Mouse (Mus musculus) midbrain, embryonic 15.5 days (tissue): ENCODE data around the gene Ccdc22. TPM values are rescaled to one million over a fixed set of nuclear protein-coding genes. Genes with fewer than 3 reads are reported as not detected.
A peak's percentile ranks its signal among the peaks of the same experiment; 100 is the strongest.

Source experiments
- ATAC-seq: fragments of 200-750 bp; cut with Nextera tagmentation; replicated peaks from 2 replicates; pipeline ENCODE4 v1.8.0; 2017; ENCODE audit warnings: moderate TSS enrichment
- H3K27ac ChIP-seq: fragments of 300-500 bp; sonication (generic); 2 replicates; pipeline ENCODE4 v1.5.1; 2015; ENCODE audit warnings: mild to moderate bottlenecking, inconsistent platforms
- H3K27me3 ChIP-seq: fragments of 300-500 bp; sonication (generic); replicated peaks from 2 replicates; pipeline ENCODE4 v1.6.1; 2015; ENCODE audit warnings: inconsistent platforms
- H3K36me3 ChIP-seq: fragments of 300-500 bp; sonication (generic); replicated peaks from 2 replicates; pipeline ENCODE4 v1.6.1; 2015; ENCODE audit warnings: inconsistent platforms
- H3K4me1 ChIP-seq: fragments of 300-500 bp; sonication (generic); 2 replicates; pipeline ENCODE4 v1.6.1; 2015; ENCODE audit warnings: inconsistent platforms
- H3K4me2 ChIP-seq: fragments of 300-500 bp; sonication (generic); 2 replicates; pipeline ENCODE4 v1.6.1; 2015; ENCODE audit warnings: inconsistent platforms, mild to moderate bottlenecking, moderate library complexity
- H3K4me3 ChIP-seq: fragments of 300-500 bp; sonication (generic); 2 replicates; pipeline ENCODE4 v1.5.1; 2015; ENCODE audit warnings: mild to moderate bottlenecking, inconsistent platforms
- H3K9ac ChIP-seq: fragments of 300-500 bp; sonication (generic); 2 replicates; pipeline ENCODE4 v1.6.1; 2015; ENCODE audit warnings: mild to moderate bottlenecking, inconsistent platforms
- H3K9me3 ChIP-seq: fragments of 300-500 bp; sonication (generic); 2 replicates; pipeline ENCODE4 v1.6.1; 2016; ENCODE audit warnings: inconsistent platforms
- WGBS: fragments of 180-500 bp; shearing (Covaris S2); methylation state at CpG from one replicate; pipeline ENCODE4 v1.1.7; 2015; ENCODE audit warnings: mixed read lengths; 5-methylcytosine and 5-hydroxymethylcytosine counted together
- polyA plus RNA-seq: library from polyadenylated mRNA; unstranded; fragments of >200 nt; fragmentation: Nextera tagmentation; extraction: Ambion mirVana; gene quantifications from 2 replicates; pipeline ENCODE4 v1.2.1, GENCODE M21; 2015

Ccdc22 gene
- 33.0 and 34.4 TPM in 2 replicates for polyA plus RNA-seq

DNA sequence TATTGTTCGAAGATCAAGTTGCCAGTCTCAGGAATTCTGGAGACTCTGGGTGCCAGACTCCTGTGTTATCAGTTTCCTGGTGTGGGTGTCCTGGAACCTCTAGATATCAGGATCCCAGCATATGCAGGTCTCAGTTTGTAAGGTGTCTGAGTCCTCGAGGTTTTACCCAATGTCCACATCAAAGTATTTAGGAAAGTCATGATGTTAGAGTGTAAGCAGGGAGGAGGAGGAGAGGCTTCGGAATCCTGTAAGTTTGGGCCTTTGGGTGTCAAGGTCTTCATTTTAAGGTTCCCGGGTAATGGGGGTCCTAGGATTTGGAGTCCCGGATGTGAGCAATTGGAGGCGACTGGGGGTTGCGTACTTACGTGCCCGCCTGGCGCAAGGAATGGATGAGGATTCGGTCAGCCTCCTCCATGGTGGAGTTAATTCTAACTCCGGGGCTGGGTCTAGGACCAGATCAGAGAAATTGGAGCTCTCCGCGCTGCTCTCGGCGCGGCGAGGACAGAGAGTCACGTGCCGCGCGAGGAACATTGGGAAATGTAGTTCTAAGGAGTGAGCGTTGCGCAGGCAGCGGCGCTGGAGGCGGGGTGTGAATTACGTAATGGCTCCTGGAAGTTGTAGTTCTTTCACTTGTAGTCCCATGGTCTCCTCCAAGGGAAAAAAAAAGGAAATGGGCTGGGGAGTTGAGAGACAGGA lies at the start of gene Ccdc22:
Gene Ccdc22 (minus strand): TSS at position 639 of the 696 bp plus-strand sequence.
- WGBS, result 22% methylated on average over 28 of the region's 28 CpGs
- no peaks in the 10 kb centered on the region for H3K27me3 ChIP-seq
- H3K4me2 ChIP-seq, result peak within 1 kb of the TSS; percentile 50
- peak within 1 kb of the TSS; percentile 50 for H3K4me3 ChIP-seq
- no peaks in the 10 kb centered on the region for H3K9me3 ChIP-seq
- peak within 1 kb of the TSS; percentile 46 for H3K9ac ChIP-seq
- peak within 1 kb of the TSS; percentile 76 for H3K27ac ChIP-seq
- H3K36me3 ChIP-seq, result no peaks in the 10 kb centered on the region
- ATAC-seq, result peak; percentile 91
- H3K4me1 ChIP-seq, result peaks cover 13% of the 10 kb centered on the region; the same call in 1 of the 2 replicates

DNA sequence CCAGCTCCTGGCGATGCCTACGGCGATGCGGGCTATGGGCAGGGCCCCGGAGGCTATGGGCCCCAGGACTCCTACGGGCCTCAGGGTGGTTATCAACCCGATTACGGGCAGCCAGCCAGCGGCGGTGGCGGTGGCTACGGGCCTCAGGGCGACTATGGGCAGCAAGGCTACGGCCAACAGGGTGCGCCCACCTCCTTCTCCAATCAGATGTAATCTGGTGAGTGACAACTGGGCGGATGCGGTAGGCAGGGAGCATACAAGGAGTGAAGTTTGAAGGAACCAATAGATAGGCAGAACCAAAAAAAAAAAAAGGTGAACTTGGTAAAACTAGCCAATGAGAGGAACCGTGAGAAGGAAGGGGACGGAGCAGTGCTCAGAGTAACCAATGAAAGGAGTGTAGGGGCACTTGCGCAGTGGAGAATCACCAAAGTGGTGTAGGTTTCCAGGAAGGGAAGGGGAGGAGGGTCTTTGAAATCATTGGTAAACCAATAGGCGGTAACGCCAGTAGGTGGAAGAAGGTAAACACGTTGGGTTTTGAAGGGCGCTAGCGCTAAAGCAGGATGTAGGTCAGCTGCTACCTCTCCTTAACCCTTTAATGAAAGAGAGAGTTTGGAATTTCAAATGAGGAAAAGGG lies 43.5 kb upstream of the Ccdc22 start:
- H3K36me3 ChIP-seq, result no peaks in the 10 kb centered on the region
- peak overlapping the region; percentile 53 for H3K4me2 ChIP-seq
- H3K9me3 ChIP-seq, result no peaks in the 10 kb centered on the region
- H3K9ac ChIP-seq, result no peak overlapping the region; the same call in 1 of the 2 replicates
- peak overlapping the region; percentile 78 for H3K27ac ChIP-seq
- ATAC-seq, result peak; percentile 97
- WGBS, result 24% methylated on average over 25 of the region's 25 CpGs
- H3K27me3 ChIP-seq, result no peaks in the 10 kb centered on the region
- H3K4me1 ChIP-seq, result peaks cover 6% of the 10 kb centered on the region; the same call in 1 of the 2 replicates
- peak overlapping the region; percentile 33 for H3K4me3 ChIP-seq

DNA sequence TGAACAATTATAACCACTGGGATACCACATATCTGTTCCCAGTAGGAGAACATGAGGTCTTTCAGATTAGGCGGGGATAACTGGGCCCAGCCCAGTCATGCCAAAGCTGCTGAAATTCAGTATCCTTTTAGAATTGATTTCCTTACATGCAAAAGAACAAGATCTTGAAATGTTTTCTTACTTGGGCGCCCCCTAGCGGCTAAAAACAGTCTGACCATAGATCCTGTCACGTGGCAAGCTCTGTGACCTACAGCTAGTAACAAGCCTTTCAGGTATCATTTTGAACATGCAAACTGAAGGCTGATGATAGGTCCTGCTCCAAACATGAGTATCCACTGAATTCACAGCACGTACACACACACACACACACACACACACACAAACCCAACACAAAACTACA lies 40.0 kb upstream of the Ccdc22 start:
- H3K9ac ChIP-seq, result no peak overlapping the region
- no peak overlapping the region for H3K4me3 ChIP-seq
- no peaks in the 10 kb centered on the region for H3K9me3 ChIP-seq
- WGBS, result 12% methylated on average over 5 of the region's 5 CpGs
- ATAC-seq, result no peak
- H3K4me2 ChIP-seq, result no peak overlapping the region
- H3K27me3 ChIP-seq, result no peaks in the 10 kb centered on the region
- H3K36me3 ChIP-seq, result no peaks in the 10 kb centered on the region
- no peak overlapping the region for H3K27ac ChIP-seq
- H3K4me1 ChIP-seq, result peaks cover 13% of the 10 kb centered on the region

DNA sequence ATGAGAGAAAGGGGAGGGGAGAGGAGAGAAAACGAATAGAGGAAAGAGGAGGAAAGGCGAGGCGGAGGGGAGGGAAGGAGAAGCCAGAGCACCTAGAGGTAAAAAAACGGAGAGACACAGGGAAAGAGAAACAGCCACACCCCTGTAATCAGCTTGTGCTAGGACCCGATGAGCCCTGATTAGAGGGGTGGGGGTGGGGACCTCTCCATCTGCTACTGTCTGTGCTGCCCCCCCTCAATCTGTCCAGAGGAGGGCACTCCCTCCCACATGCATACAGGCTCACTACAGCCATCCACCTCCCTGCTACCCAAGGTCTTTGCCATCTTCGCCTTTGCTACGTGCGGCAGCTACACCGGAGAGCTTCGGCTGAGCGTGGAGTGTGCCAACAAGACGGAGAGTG lies 35.5 kb upstream of the Ccdc22 start:
- ATAC-seq, result no peak
- WGBS, result 44% methylated on average over 12 of the region's 12 CpGs
- H3K4me2 ChIP-seq, result peak overlapping the region; percentile 71
- no peaks in the 10 kb centered on the region for H3K27me3 ChIP-seq
- no peak overlapping the region for H3K27ac ChIP-seq
- peaks cover 7% of the 10 kb centered on the region for H3K4me1 ChIP-seq
- H3K4me3 ChIP-seq, result peak overlapping the region; percentile 23
- H3K9me3 ChIP-seq, result no peaks in the 10 kb centered on the region
- no peak overlapping the region for H3K9ac ChIP-seq
- no peaks in the 10 kb centered on the region for H3K36me3 ChIP-seq

DNA sequence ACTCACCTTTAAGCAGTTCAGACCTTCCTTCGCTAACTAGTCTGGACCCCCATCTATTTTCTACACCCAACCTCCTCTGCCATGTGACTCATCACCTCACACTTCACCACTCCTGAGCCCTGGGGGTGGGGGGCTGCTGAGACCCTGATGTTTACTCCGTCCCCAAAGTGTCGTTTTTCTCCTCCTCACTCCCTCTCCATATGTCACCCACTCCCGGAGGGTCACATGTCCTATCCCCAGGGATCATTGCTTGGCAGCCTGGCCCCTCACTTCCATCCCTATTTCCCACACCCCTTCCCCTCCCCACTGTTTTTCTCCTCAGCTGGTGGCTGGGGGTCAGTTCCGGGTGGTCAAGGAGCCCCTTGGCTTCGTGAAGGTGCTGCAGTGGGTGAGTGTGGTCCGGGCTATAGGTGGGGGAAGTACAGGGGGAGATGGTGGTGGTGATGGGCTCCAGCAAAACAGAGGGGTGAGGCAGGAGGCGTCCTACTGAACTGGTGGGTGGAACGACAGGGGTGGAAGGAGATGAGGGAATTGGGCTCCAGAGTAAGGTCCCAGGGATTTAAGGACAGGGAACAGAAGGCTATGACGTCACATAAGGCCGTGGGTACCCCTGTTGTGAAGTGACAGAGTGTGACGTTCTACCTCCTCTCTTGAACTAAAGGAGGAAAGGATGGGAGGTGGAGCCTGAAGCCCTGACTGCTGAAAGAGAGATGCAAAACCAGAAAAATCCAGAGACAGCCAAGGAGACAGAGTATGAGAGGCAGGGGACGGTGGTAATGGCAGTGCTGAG lies 34.4 kb upstream of the Ccdc22 start:
- Histone ChIP-seq H3K9ac (peak overlapping the region; percentile 61), H3K27me3 (no peaks in the 10 kb centered on the region), H3K9me3 (no peaks in the 10 kb centered on the region), H3K36me3 (no peaks in the 10 kb centered on the region), H3K27ac (peak overlapping the region; percentile 86), H3K4me1 (peaks cover 7% of the 10 kb centered on the region), H3K4me2 (peak overlapping the region; percentile 71), H3K4me3 (peak overlapping the region; percentile 48)
- ATAC-seq, result peak; percentile 40
- 24% methylated on average over 13 of the region's 13 CpGs for WGBS

DNA sequence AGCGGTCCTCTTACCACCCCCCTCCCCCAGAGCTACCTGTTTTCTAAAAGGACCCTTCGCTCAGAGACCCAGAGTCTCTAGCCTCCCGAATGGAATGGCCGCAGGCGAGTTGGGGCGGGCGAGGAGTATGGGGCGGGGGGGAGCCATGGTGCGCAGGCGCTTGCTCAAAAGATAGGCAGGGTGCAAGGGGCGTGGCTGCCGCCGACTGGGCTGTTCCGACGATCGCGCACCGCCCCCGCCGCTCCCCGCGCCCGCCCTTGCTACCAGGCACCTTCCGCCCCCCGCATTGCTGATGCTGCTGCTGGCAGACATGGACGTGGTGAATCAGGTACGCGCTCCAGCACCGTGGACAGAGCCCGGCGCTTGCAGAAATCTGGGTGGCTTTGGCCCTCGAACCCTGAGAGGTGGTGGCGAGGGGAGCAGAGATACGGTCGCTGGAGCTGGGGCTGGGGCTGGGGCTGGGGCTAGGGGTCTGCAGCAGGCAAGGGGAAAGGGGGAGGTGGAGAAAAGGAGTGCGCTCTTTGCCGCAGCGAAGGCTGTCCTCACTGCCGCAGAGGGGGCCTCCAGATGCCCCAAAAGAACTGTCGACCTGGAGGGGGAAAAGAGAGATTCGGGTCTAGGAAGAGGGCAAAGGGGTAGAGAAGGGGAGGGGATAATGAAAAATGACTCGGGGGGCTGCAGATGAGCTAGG lies 33.2 kb upstream of the Ccdc22 start, which contains the start of gene Syp:
Gene Syp (plus strand): TSS at position 71 of the 691 bp plus-strand sequence.
- Histone ChIP-seq H3K4me3 (peak within 1 kb of the TSS; percentile 48), H3K9me3 (no peaks in the 10 kb centered on the region), H3K4me2 (peak within 1 kb of the TSS; percentile 71), H3K27me3 (no peaks in the 10 kb centered on the region), H3K27ac (peak within 1 kb of the TSS; percentile 86), H3K4me1 (peaks cover 7% of the 10 kb centered on the region), H3K9ac (peak within 1 kb of the TSS; percentile 61), H3K36me3 (no peaks in the 10 kb centered on the region)
- peak; percentile 87 for ATAC-seq
- WGBS, result 23% methylated on average over 37 of the region's 42 CpGs

DNA sequence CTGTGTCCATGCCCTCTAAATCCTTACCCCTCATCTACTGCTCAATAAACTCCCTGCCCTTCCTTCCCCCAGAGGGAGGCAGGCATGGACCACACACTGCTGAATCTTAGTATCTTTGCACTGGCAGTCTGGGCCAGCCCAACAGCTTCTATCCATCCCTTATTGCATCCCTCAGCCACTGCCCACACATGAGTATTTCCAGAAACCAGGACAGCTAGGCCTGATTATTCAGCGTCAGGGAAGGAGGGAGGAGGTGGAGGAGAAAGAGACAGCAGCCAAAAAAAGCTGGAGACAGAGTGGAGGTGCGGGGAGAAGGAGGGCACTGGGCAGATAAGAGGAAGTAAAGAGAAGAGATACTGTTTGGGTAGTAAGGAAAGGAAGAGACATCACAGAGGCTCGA lies 29.8 kb upstream of the Ccdc22 start:
- no peaks in the 10 kb centered on the region for H3K27me3 ChIP-seq
- H3K27ac ChIP-seq, result no peak overlapping the region
- H3K4me3 ChIP-seq, result no peak overlapping the region
- 75% methylated on average over 3 of the region's 3 CpGs for WGBS
- H3K9ac ChIP-seq, result no peak overlapping the region
- ATAC-seq, result no peak
- no peaks in the 10 kb centered on the region for H3K4me1 ChIP-seq
- H3K36me3 ChIP-seq, result no peaks in the 10 kb centered on the region
- no peak overlapping the region for H3K4me2 ChIP-seq
- no peaks in the 10 kb centered on the region for H3K9me3 ChIP-seq

DNA sequence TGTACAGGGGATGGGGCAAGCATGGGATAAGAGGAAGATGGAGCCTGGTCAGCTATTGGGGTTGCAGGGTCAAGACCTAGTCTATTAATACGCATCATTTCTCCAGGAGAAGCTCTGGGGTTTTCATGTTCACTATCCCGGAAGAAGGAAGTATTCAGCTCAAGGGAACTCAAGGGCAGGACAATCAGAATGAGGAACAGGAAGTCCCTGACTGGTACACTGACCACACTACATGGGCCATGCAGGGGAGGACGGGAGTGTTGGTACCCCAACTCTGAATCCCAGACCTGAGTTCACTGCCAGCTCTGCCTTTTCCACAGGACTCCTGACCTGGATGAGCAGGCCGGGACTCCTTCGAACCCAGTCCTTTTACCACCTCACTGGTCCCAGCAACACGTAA lies 27.2 kb upstream of the Ccdc22 start:
- Histone ChIP-seq H3K36me3 (no peaks in the 10 kb centered on the region), H3K9me3 (no peaks in the 10 kb centered on the region), H3K4me3 (no peak overlapping the region), H3K27me3 (no peaks in the 10 kb centered on the region), H3K27ac (no peak overlapping the region), H3K9ac (no peak overlapping the region), H3K4me2 (no peak overlapping the region), H3K4me1 (no peaks in the 10 kb centered on the region)
- ATAC-seq, result no peak
- WGBS, result 91% methylated on average over 6 of the region's 6 CpGs

DNA sequence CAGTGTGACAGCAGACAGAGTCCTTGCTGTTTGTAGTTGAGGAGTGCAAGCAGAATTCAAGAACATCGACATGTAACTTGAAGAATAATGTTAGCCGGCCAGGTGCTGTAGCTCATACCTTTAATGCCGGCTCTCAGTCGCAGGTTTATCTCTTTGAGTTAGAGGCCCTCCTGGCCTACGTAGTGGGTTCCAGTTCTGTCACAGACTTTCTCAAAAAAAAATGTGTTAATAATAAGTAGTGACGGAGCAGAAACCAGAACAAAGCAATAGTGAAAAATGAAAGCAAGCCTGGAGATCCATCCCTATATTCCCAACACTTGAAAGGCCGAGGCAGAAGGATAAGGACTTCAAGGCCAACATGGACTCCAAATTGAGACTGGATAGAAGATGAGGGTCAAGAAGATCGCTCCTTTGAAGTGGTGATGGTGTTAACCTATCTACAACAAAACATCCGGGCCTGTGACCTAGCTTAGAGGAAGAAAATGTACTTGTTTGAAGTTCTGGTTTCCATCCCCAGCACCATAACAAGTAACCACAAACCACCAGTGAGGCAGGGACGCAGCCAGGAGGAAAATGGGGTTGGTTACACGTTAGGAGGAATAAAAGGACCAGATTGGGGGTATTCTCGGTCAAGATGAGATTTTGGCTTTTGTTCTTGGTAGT lies 12.7 kb upstream of the Ccdc22 start:
- H3K4me3 ChIP-seq, result no peak overlapping the region
- no peaks in the 10 kb centered on the region for H3K36me3 ChIP-seq
- H3K4me1 ChIP-seq, result no peaks in the 10 kb centered on the region
- H3K4me2 ChIP-seq, result no peak overlapping the region
- no peak overlapping the region for H3K27ac ChIP-seq
- no peaks in the 10 kb centered on the region for H3K9me3 ChIP-seq
- H3K9ac ChIP-seq, result no peak overlapping the region
- no peaks in the 10 kb centered on the region for H3K27me3 ChIP-seq
- 79% methylated on average over 12 of the region's 12 CpGs for WGBS
- no peak for ATAC-seq

DNA sequence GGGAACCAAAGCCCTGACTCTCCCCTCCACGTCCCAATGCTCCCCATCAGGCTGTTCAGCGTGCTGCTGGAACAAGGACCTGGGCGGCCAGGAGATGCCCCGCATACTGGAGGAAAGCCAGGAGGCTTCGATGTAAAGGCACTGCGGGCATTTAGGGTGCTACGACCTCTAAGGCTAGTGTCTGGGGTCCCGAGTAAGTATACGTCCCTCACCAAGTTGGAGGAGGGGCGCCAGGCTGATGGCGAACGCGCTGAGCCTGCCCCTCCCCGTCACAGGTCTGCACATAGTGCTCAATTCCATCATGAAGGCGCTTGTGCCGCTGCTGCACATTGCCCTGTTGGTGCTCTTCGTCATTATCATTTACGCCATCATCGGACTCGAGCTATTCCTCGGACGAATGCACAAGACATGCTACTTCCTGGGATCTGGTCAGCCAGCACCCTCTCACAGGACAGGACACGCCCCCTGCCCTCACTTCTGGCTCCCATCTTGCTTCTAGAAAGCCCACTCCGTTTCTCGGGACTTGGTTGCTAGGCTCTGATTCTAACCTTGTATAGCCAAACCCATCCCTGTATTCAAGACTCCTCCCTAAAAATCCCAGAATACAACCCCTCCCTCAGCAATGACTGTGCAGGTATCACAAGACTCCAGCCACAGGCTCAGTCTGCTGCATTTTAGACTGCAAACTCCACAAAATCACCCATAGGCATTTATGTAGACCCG lies 5.4 kb upstream of the Ccdc22 start:
- Histone ChIP-seq H3K27ac (peak overlapping the region; percentile 68), H3K4me3 (peak overlapping the region; percentile 44), H3K36me3 (no peaks in the 10 kb centered on the region), H3K4me2 (peak overlapping the region; percentile 71), H3K4me1 (peaks cover 2% of the 10 kb centered on the region; the same call in 1 of the 2 replicates), H3K9me3 (no peaks in the 10 kb centered on the region), H3K27me3 (no peaks in the 10 kb centered on the region), H3K9ac (peak overlapping the region; percentile 48)
- WGBS, result 27% methylated on average over 26 of the region's 26 CpGs
- peak; percentile 80 for ATAC-seq

DNA sequence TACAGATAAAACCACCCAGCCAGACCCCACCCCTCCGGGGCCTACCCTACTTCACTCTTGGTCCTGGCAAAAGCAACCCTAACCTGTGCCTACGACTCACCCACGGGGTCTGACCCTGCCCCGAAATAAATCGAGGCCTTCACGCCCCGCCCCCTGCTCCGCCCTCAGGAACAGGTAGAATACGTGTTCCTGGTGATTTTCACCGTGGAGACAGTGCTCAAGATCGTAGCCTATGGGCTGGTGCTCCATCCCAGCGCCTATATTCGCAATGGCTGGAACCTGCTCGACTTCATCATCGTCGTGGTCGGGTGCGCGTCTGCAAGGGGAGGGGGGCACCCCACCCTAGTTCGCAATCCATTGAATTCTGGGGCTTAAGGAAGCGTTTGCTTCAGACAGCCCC lies 4.7 kb upstream of the Ccdc22 start:
- Histone ChIP-seq H3K27ac (peak overlapping the region; percentile 68; the same call in 1 of the 2 replicates), H3K4me2 (peak overlapping the region; percentile 71), H3K27me3 (no peaks in the 10 kb centered on the region), H3K9me3 (no peaks in the 10 kb centered on the region), H3K9ac (peak overlapping the region; percentile 48), H3K4me1 (peaks cover 2% of the 10 kb centered on the region; the same call in 1 of the 2 replicates), H3K36me3 (no peaks in the 10 kb centered on the region), H3K4me3 (peak overlapping the region; percentile 44)
- 24% methylated on average over 21 of the region's 21 CpGs for WGBS
- peak; percentile 30 for ATAC-seq
